Mouse (Mus musculus) heart, postnatal 0 days (tissue): ENCODE results near the gene Cfap206.

Experiments used
- CTCF ChIP-seq: IDR thresholded peaks from 2 replicates; pipeline ENCODE4 v1.5.1; 2016; ENCODE audit warnings: antibody characterized with exemption, control low read depth, low read depth
- EP300 ChIP-seq: IDR thresholded peaks from 2 replicates; pipeline ENCODE4 v1.6.1; 2016; ENCODE audit warnings: antibody characterized with exemption, low read depth

DNA sequence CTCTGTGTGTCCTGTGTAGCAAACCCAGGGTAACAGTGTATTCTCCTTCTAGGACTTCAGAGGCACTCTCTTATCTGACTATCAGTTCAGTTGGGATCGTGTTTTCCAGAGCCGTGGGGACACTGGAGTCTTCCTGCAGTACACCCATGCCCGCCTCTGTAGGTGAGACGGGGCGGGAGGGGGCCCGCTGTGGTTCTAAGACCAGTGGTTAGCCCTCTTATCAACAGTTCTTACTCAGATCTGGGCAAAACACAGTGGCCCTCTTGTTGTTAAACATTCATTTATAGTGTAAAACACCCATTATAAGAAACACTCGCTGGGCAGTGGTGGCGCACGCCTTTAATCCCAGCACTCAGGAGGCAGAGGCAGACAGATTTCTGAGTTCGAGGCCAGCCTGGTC is 73.9 kb downstream of the Cfap206 start:
- no peak for TF ChIP-seq CTCF
- no peak for TF ChIP-seq EP300
